Mouse (Mus musculus) spleen, adult 2 months (tissue): ENCODE results near the gene Gm5475. TPM values are rescaled to one million over a fixed set of nuclear protein-coding genes. Genes with fewer than 3 reads are reported as not detected.
"Not testable (repeated sequence)": the region's sequence is repeated elsewhere in the genome, so short reads cannot be mapped to it uniquely, and the experiment has no call there.

Source experiments
- DNase-seq, 2 experiments: peaks; one replicate each; pipeline versions ENCODE4 v3.0.0 to v3.0.0-alpha.2; 2012 to 2021; ENCODE audit warnings: low spot score in 2 of 2, low read depth in 1 of 2
- H3K27ac ChIP-seq: fragments of 200-500 bp; 2 replicates; pipeline ENCODE4 v1.5.1; 2012; ENCODE audit warnings: low read length, inconsistent platforms; ENCODE audit not compliant: insufficient read depth
- H3K27me3 ChIP-seq: fragments of 200-500 bp; 2 replicates; pipeline ENCODE4 v1.6.1; 2012; ENCODE audit warnings: mild to moderate bottlenecking, moderate library complexity, low read length, inconsistent platforms; ENCODE audit not compliant: control insufficient read depth, insufficient read depth
- H3K36me3 ChIP-seq: fragments of 200-500 bp; 2 replicates; pipeline ENCODE4 v1.6.1; 2012; ENCODE audit warnings: mild to moderate bottlenecking, low read length, inconsistent platforms; ENCODE audit not compliant: control insufficient read depth, insufficient read depth
- H3K4me1 ChIP-seq: fragments of 200-500 bp; 2 replicates; pipeline ENCODE4 v1.6.1; 2011; ENCODE audit warnings: inconsistent platforms; ENCODE audit not compliant: control insufficient read depth, insufficient read depth, insufficient read length
- H3K4me3 ChIP-seq: fragments of 200-500 bp; 2 replicates; pipeline ENCODE4 v1.5.1; 2011; ENCODE audit warnings: mild to moderate bottlenecking, inconsistent platforms; ENCODE audit not compliant: insufficient read depth, insufficient read length; ENCODE audit errors: extremely low read depth
- CTCF ChIP-seq: fragments of 200-500 bp; IDR thresholded peaks from 2 replicates; pipeline ENCODE4 v1.5.1; 2011; ENCODE audit warnings: mild to moderate bottlenecking, inconsistent platforms; ENCODE audit not compliant: insufficient read depth, insufficient read length, insufficient replicate concordance; ENCODE audit errors: extremely low read depth
- POLR2A ChIP-seq: fragments of 200-500 bp; IDR thresholded peaks from 2 replicates; pipeline ENCODE4 v1.6.1; 2011; ENCODE audit warnings: low read depth, low read length, inconsistent platforms
- WGBS: fragments of 180-500 bp; shearing (Covaris S2); methylation state at CpG from one replicate; pipeline ENCODE4 v1.1.7; 2018; 5-methylcytosine and 5-hydroxymethylcytosine counted together
- polyA plus RNA-seq: library from polyadenylated mRNA; depleted of rRNA; stranded (reverse); fragments of >200 nt; gene quantifications from 2 replicates; pipeline ENCODE4 v1.2.3, GENCODE M21; 2012; rRNA removed

Gene Gm5475
- 0.04 TPM in 1 of 2 replicates, not detected in the other for polyA plus RNA-seq

GRCm38 (mm10) chr15:100421758-100422197 is at the start of gene Gm5475:
TSS of gene Gm5475 (plus strand) at chr15:100422147.
- H3K27me3 ChIP-seq, H3K36me3 ChIP-seq, DNase-seq: not testable (repeated sequence)
- Histone ChIP-seq H3K4me1 (peaks cover 16% of the 10 kb centered on the region; the same call in 1 of the 2 replicates), H3K27ac (peak within 1 kb of the TSS; percentile 58), H3K4me3 (peak within 1 kb of the TSS; percentile 87)
- 65% methylated on average over 3 of the region's 3 CpGs for WGBS

GRCm38 (mm10) chr15:100375066-100375465 is 46.9 kb upstream of the Gm5475 start:
- H3K36me3 ChIP-seq, result no peaks in the 10 kb centered on the region
- H3K4me3 ChIP-seq, result no peak overlapping the region
- no peak overlapping the region for H3K27ac ChIP-seq
- DNase-seq, result peak in 1 of 2 experiments; percentile 17
- 51% methylated on average over 5 of the region's 5 CpGs for WGBS
- no peaks in the 10 kb centered on the region for H3K4me1 ChIP-seq
- H3K27me3 ChIP-seq, result no peaks in the 10 kb centered on the region
- TF ChIP-seq CTCF, result peak; percentile 24; the same call in 1 of the 2 replicates
- TF ChIP-seq POLR2A, result no peak

- not testable (repeated sequence) for H3K27me3 ChIP-seq, H3K36me3 ChIP-seq, DNase-seq, H3K27ac ChIP-seq, H3K4me3 ChIP-seq, H3K4me1 ChIP-seq
- WGBS, result 57% methylated on average over 4 of the region's 9 CpGs
Observed at GRCm38 (mm10) chr15:100377847-100378505, 44.0 kb upstream of the Gm5475 start.

- Histone ChIP-seq H3K4me3 (no peak overlapping the region), H3K27me3 (no peaks in the 10 kb centered on the region), H3K4me1 (no peaks in the 10 kb centered on the region), H3K27ac (no peak overlapping the region), H3K36me3 (no peaks in the 10 kb centered on the region)
- TF ChIP-seq POLR2A, result no peak
- TF ChIP-seq CTCF, result no peak
- WGBS, result 90% methylated on average over 8 of the region's 8 CpGs
- no peak for DNase-seq
Observed at GRCm38 (mm10) chr15:100379658-100380057, 42.3 kb upstream of the Gm5475 start.

GRCm38 (mm10) chr15:100380104-100380503 is 41.8 kb upstream of the Gm5475 start:
- DNase-seq, result no peak
- Histone ChIP-seq H3K4me3 (no peak overlapping the region), H3K36me3 (no peaks in the 10 kb centered on the region), H3K27me3 (no peaks in the 10 kb centered on the region), H3K4me1 (no peaks in the 10 kb centered on the region), H3K27ac (no peak overlapping the region)
- no peak for TF ChIP-seq POLR2A
- no peak for TF ChIP-seq CTCF
- WGBS, result 73% methylated on average over 2 of the region's 2 CpGs

GRCm38 (mm10) chr15:100385705-100386104 is 36.2 kb upstream of the Gm5475 start:
- Histone ChIP-seq H3K36me3 (no peaks in the 10 kb centered on the region), H3K27me3 (no peaks in the 10 kb centered on the region), H3K27ac (no peak overlapping the region), H3K4me3 (no peak overlapping the region), H3K4me1 (peaks cover 9% of the 10 kb centered on the region)
- WGBS, result 90% methylated on average over 9 of the region's 9 CpGs
- no peak for TF ChIP-seq CTCF
- TF ChIP-seq POLR2A, result no peak
- DNase-seq, result no peak

GRCm38 (mm10) chr15:100387544-100388223 is 34.3 kb upstream of the Gm5475 start:
- no peak for TF ChIP-seq CTCF
- no peak for TF ChIP-seq POLR2A
- Histone ChIP-seq H3K36me3 (no peaks in the 10 kb centered on the region), H3K27ac (no peak overlapping the region), H3K27me3 (no peaks in the 10 kb centered on the region), H3K4me3 (no peak overlapping the region), H3K4me1 (peaks cover 9% of the 10 kb centered on the region)
- WGBS, result 88% methylated on average over 17 of the region's 17 CpGs
- no peak for DNase-seq
